Mouse (Mus musculus) kidney, adult 2 months (tissue): ENCODE measurements around the gene Xbp1. TPM values are rescaled to one million over a fixed set of nuclear protein-coding genes. Genes with fewer than 3 reads are reported as not detected.
"Not testable (repeated sequence)": the region's sequence is repeated elsewhere in the genome, so short reads cannot be mapped to it uniquely, and the experiment has no call there.

Experiments used
- DNase-seq: peaks from one replicate; pipeline ENCODE4 v3.0.0; 2021
- H3K27ac ChIP-seq: fragments of 200-500 bp; 2 replicates; pipeline ENCODE4 v1.5.1; 2012; ENCODE audit warnings: low read depth, low read length, control low read depth, inconsistent platforms; ENCODE audit not compliant: insufficient read depth
- H3K27me3 ChIP-seq: fragments of 200-500 bp; replicated peaks from 2 replicates; pipeline ENCODE4 v1.6.1; 2012; ENCODE audit warnings: mild to moderate bottlenecking, moderate library complexity, low read length, inconsistent platforms; ENCODE audit not compliant: control insufficient read depth, insufficient read depth
- H3K36me3 ChIP-seq: fragments of 200-500 bp; 2 replicates; pipeline ENCODE4 v1.6.1; 2012; ENCODE audit warnings: mild to moderate bottlenecking, moderate library complexity, low read length, inconsistent platforms; ENCODE audit not compliant: control insufficient read depth, insufficient read depth
- H3K4me1 ChIP-seq: fragments of 200-500 bp; 2 replicates; pipeline ENCODE4 v1.6.1; 2011; ENCODE audit warnings: low read length; ENCODE audit not compliant: control insufficient read depth, insufficient read depth
- H3K4me3 ChIP-seq: fragments of 200-500 bp; 2 replicates; pipeline ENCODE4 v1.5.1; 2011; ENCODE audit warnings: mild to moderate bottlenecking, low read depth, low read length, control low read depth; ENCODE audit not compliant: insufficient read depth
- CTCF ChIP-seq: fragments of 200-500 bp; conservative IDR thresholded peaks from 2 replicates; pipeline ENCODE4 v1.5.1; 2011; ENCODE audit warnings: low read depth, mild to moderate bottlenecking, control low read depth, low read length, moderate library complexity, mixed read lengths; ENCODE audit not compliant: insufficient read depth, insufficient read length
- POLR2A ChIP-seq: fragments of 200-500 bp; IDR thresholded peaks from one replicate; pipeline ENCODE4 v1.6.1; 2011; ENCODE audit warnings: low read depth, low read length, control low read depth
- WGBS: fragments of 180-500 bp; shearing (Covaris S2); methylation state at CpG from one replicate; pipeline ENCODE4 v1.1.7; 2018; 5-methylcytosine and 5-hydroxymethylcytosine counted together
- polyA plus RNA-seq: library from polyadenylated mRNA; depleted of rRNA; stranded (reverse); fragments of >200 nt; gene quantifications from 2 replicates; pipeline ENCODE4 v1.2.3, GENCODE M21; 2012

The Xbp1 gene
- polyA plus RNA-seq, 1 experiment = 99.8 TPM

- peak; percentile 93 for DNase-seq
- WGBS = 2% methylated on average over 15 of the region's 15 CpGs
- H3K4me3 ChIP-seq = peak overlapping the region; percentile 69
- no peaks in the 10 kb centered on the region; the same call in 1 of the 2 replicates for H3K36me3 ChIP-seq
- no peaks in the 10 kb centered on the region for H3K4me1 ChIP-seq
- peak overlapping the region; percentile 94 for H3K27ac ChIP-seq
- TF ChIP-seq POLR2A (no peak), CTCF (peak; percentile 92)
- H3K27me3 ChIP-seq = no peaks in the 10 kb centered on the region
These were observed 35.1 kb upstream of the Xbp1 start for GRCm38 (mm10) chr11:5485193-5486011.

GRCm38 (mm10) chr11:5489433-5489832 lies 31.0 kb upstream of the Xbp1 start:
- 82% methylated on average over 10 of the region's 10 CpGs for WGBS
- not testable (repeated sequence) for H3K27me3 ChIP-seq, H3K4me1 ChIP-seq, H3K27ac ChIP-seq, DNase-seq, H3K36me3 ChIP-seq, H3K4me3 ChIP-seq

GRCm38 (mm10) chr11:5490989-5491656 lies 29.3 kb upstream of the Xbp1 start:
- WGBS = 79% methylated on average over 10 of the region's 10 CpGs
- Histone ChIP-seq H3K4me3 (no peak overlapping the region), H3K27me3 (no peaks in the 10 kb centered on the region), H3K4me1 (no peaks in the 10 kb centered on the region), H3K27ac (no peak overlapping the region), H3K36me3 (no peaks in the 10 kb centered on the region; the same call in 1 of the 2 replicates)
- no peak for DNase-seq
- TF ChIP-seq CTCF = no peak
- no peak for TF ChIP-seq POLR2A

DNA sequence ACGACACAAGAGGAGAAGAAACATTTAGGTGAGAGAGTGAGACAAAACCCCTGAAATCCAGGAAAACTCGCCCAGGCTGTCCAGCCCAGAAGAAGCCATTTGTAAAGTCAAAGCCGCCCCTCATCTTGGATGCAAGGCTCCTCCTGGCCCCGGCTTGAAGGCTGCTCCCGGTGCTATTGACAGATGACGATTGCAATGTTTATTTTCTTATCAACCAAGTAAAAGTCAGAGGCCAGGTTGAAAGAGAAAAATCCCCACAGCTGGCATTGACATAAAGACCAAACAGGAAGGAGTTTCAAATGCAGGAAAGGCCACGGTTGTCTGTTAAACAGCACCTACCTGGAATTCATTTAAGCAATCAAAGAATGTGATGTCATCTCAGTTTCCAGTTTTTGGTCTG lies 28.5 kb upstream of the Xbp1 start:
- H3K4me3 ChIP-seq = no peak overlapping the region
- no peaks in the 10 kb centered on the region; the same call in 1 of the 2 replicates for H3K36me3 ChIP-seq
- no peak overlapping the region for H3K27ac ChIP-seq
- no peak for DNase-seq
- WGBS = 70% methylated on average over 7 of the region's 7 CpGs
- TF ChIP-seq POLR2A = no peak
- TF ChIP-seq CTCF = no peak
- no peaks in the 10 kb centered on the region for H3K4me1 ChIP-seq
- H3K27me3 ChIP-seq = no peaks in the 10 kb centered on the region

DNA sequence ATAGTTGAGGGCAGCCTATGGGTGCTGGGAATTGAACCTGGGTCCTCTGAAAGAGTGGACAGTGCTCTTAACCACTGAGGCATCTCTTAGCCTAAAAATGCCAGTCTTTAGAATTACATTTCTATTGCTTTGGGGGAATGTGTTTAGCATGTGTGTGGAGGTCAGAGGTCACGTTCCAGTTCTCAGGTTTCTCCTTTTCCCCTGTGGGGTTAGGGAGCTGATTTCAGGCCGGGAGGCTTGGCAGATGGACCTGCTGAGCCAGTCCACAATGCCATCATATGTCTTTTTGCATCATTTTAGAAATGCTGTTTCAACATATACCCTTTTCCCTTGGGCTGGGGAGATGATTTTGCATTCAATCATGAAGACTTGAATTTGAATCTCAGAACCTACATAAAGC lies 26.6 kb upstream of the Xbp1 start:
- 47% methylated on average over 2 of the region's 2 CpGs for WGBS
- DNase-seq = no peak
- H3K27me3 ChIP-seq = no peaks in the 10 kb centered on the region
- H3K27ac ChIP-seq = no peak overlapping the region
- TF ChIP-seq POLR2A (no peak), CTCF (no peak)
- no peak overlapping the region for H3K4me3 ChIP-seq
- peaks cover 1% of the 10 kb centered on the region; the same call in 1 of the 2 replicates for H3K4me1 ChIP-seq
- H3K36me3 ChIP-seq = no peaks in the 10 kb centered on the region; the same call in 1 of the 2 replicates

DNA sequence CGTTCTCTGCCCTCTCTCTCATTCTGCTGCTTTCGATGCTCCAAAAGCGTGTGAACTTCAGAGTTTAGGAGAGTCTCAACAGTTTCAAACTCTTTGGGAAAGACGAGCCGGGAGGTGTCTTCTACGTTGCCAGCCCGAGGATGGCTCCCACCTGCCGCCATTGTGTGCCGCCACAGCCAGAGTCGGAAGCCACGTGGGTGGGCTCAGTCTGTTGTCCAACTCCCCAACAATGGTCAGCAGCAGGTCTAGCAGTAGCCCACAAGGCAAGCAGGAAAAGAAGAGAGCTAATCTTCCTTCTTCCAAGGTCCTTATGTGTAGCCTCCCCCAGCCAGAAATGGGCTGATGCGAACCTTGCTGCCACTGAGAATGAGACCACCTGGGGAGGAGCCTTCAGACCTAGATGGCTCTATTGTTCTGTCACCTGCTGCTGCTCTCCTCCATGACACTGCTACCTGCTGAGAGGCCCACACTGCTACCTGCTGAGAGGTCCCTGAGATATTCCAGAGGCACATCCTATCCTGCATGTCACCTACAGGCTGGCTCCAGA lies 25.1 kb upstream of the Xbp1 start:
- Histone ChIP-seq H3K27me3 (no peaks in the 10 kb centered on the region), H3K4me3 (no peak overlapping the region), H3K27ac (no peak overlapping the region), H3K36me3 (no peaks in the 10 kb centered on the region), H3K4me1 (peaks cover 15% of the 10 kb centered on the region)
- WGBS = 82% methylated on average over 12 of the region's 12 CpGs
- no peak for DNase-seq
- no peak for TF ChIP-seq POLR2A
- no peak for TF ChIP-seq CTCF

- Histone ChIP-seq H3K36me3 (no peaks in the 10 kb centered on the region), H3K27ac (no peak overlapping the region), H3K4me3 (no peak overlapping the region), H3K4me1 (peaks cover 17% of the 10 kb centered on the region), H3K27me3 (no peaks in the 10 kb centered on the region)
- TF ChIP-seq POLR2A = no peak
- no peak for TF ChIP-seq CTCF
- no peak for DNase-seq
- WGBS = 84% methylated on average over 5 of the region's 5 CpGs
These were observed 24.6 kb upstream of the Xbp1 start for GRCm38 (mm10) chr11:5495906-5496305.
